Mouse (Mus musculus) CH12.LX (cell line): ENCODE measurements around the gene Coq6. TPM values are rescaled to one million over a fixed set of nuclear protein-coding genes. Genes with fewer than 3 reads are reported as not detected.

ENCODE experiments used
- DNase-seq: peaks from one replicate; pipeline ENCODE4 v3.0.0-alpha.2; 2013; ENCODE audit errors: extremely low read depth
- H3K27ac ChIP-seq: 2 replicates; pipeline ENCODE4 v1.5.1; 2012; ENCODE audit warnings: low read depth, mild to moderate bottlenecking, control low read depth, moderate library complexity; ENCODE audit not compliant: insufficient read depth
- H3K27me3 ChIP-seq: replicated peaks from 2 replicates; pipeline ENCODE3; 2012; ENCODE audit warnings: inconsistent platforms
- H3K36me3 ChIP-seq, 2 experiments: replicated peaks in 1 of 2; 2 replicates each; pipeline versions ENCODE3 to v1.6.1; 2012; ENCODE audit warnings: inconsistent platforms in 1 of 2, low read length in 1 of 2, mild to moderate bottlenecking in 1 of 2, mixed read lengths in 1 of 2, moderate library complexity in 1 of 2; ENCODE audit not compliant: control insufficient read depth in 1 of 2, insufficient read depth in 1 of 2
- H3K4me1 ChIP-seq, 2 experiments: 2 replicates each; pipeline ENCODE4 v1.6.1; 2012; ENCODE audit warnings: inconsistent platforms in 1 of 2, moderate library complexity in 1 of 2; ENCODE audit not compliant: insufficient read depth in 2 of 2, control insufficient read depth in 1 of 2
- H3K4me2 ChIP-seq: 2 replicates; pipeline ENCODE4 v1.6.1; 2012; ENCODE audit warnings: low read depth, mild to moderate bottlenecking, control low read depth; ENCODE audit not compliant: poor library complexity, insufficient read depth, severe bottlenecking
- H3K4me3 ChIP-seq, 3 experiments: fragments of 150-350 bp in 1 of 3; sonication (generic) in 1 of 3; replicated peaks in 1 of 3; 2 replicates each; pipeline versions ENCODE3 to v1.5.1; 2011 to 2012; ENCODE audit warnings: low read depth in 2 of 3, low read length in 2 of 3, mild to moderate bottlenecking in 2 of 3, moderate library complexity in 2 of 3, control low read depth in 1 of 3, improper control_type of control experiment in 1 of 3, inconsistent platforms in 1 of 3, mixed read lengths in 1 of 3; ENCODE audit not compliant: poor library complexity in 1 of 3
- H3K79me2 ChIP-seq: replicated peaks from 2 replicates; pipeline ENCODE4 v1.6.1; 2012; ENCODE audit warnings: mild to moderate bottlenecking, moderate library complexity; ENCODE audit not compliant: control insufficient read depth, poor library complexity, insufficient read depth, severe bottlenecking; ENCODE audit errors: extremely low read depth
- H3K9ac ChIP-seq: 2 replicates; pipeline ENCODE4 v1.6.1; 2012; ENCODE audit warnings: low read depth, mild to moderate bottlenecking, control low read depth, moderate library complexity; ENCODE audit not compliant: insufficient read depth
- H3K9me3 ChIP-seq: replicated peaks from 2 replicates; pipeline ENCODE3; 2012; ENCODE audit warnings: low read length, inconsistent platforms, mixed read lengths
- CHD2 ChIP-seq: IDR thresholded peaks from 2 replicates; pipeline ENCODE4 v1.6.1; 2011; ENCODE audit warnings: low read length, improper control_type of control experiment
- CTCF ChIP-seq, 2 experiments: IDR thresholded peaks in 1 of 2; conservative IDR thresholded peaks in 1 of 2; 2 replicates each; pipeline ENCODE4 v1.5.1; 2011 to 2012; ENCODE audit warnings: low read depth in 2 of 2, low read length in 2 of 2, improper control_type of control experiment in 1 of 2, inconsistent platforms in 1 of 2, mild to moderate bottlenecking in 1 of 2, moderate library complexity in 1 of 2
- GABPA ChIP-seq: IDR thresholded peaks from 2 replicates; pipeline ENCODE4 v1.6.1; 2012; ENCODE audit warnings: low read depth, low read length, improper control_type of control experiment, inconsistent platforms; ENCODE audit not compliant: insufficient replicate concordance
- JUN ChIP-seq: IDR thresholded peaks from 2 replicates; pipeline ENCODE4 v1.6.1; 2011; ENCODE audit warnings: low read depth, mild to moderate bottlenecking, low read length, improper control_type of control experiment, moderate library complexity; ENCODE audit not compliant: insufficient read depth
- JUND ChIP-seq: conservative IDR thresholded peaks from 2 replicates; pipeline ENCODE4 v1.6.1; 2011; ENCODE audit warnings: low read depth, low read length, improper control_type of control experiment
- KAT2A ChIP-seq: IDR thresholded peaks from 2 replicates; pipeline ENCODE4 v1.6.1; 2012; ENCODE audit warnings: low read length, improper control_type of control experiment, inconsistent platforms; ENCODE audit not compliant: insufficient replicate concordance
- MAFK ChIP-seq: IDR thresholded peaks from 2 replicates; pipeline ENCODE4 v1.6.1; 2011; ENCODE audit warnings: low read length, improper control_type of control experiment; ENCODE audit not compliant: insufficient replicate concordance
- MEF2A ChIP-seq: IDR thresholded peaks from 2 replicates; pipeline ENCODE4 v1.6.1; 2014; ENCODE audit warnings: low read depth, mild to moderate bottlenecking, inconsistent platforms, low read length, improper control_type of control experiment, borderline replicate concordance
- MXI1 ChIP-seq: IDR thresholded peaks from 2 replicates; pipeline ENCODE4 v1.6.1; 2011; ENCODE audit warnings: mild to moderate bottlenecking, low read depth, low read length, improper control_type of control experiment
- NRF1 ChIP-seq: IDR thresholded peaks from 2 replicates; pipeline ENCODE4 v1.6.1; 2014; ENCODE audit warnings: low read depth, mild to moderate bottlenecking, inconsistent platforms, low read length, improper control_type of control experiment, moderate library complexity
- PAX5 ChIP-seq: IDR thresholded peaks from 2 replicates; pipeline ENCODE4 v1.6.1; 2012; ENCODE audit warnings: low read length, inconsistent platforms, mixed read lengths
- POLR2A ChIP-seq: IDR thresholded peaks from 2 replicates; pipeline ENCODE4 v1.6.1; 2011; ENCODE audit warnings: low read depth, mild to moderate bottlenecking, improper control_type of control experiment, low read length
- RAD21 ChIP-seq: IDR thresholded peaks from 2 replicates; pipeline ENCODE4 v1.6.1; 2011; ENCODE audit warnings: low read depth, mild to moderate bottlenecking, low read length, improper control_type of control experiment, moderate library complexity
- RCOR1 ChIP-seq: conservative IDR thresholded peaks from 2 replicates; pipeline ENCODE4 v1.6.1; 2012; ENCODE audit warnings: low read depth, mild to moderate bottlenecking, inconsistent platforms, low read length, improper control_type of control experiment
- SIN3A ChIP-seq: IDR thresholded peaks from 2 replicates; pipeline ENCODE4 v1.6.1; 2012; ENCODE audit warnings: low read length, improper control_type of control experiment, inconsistent platforms
- UBTF ChIP-seq: IDR thresholded peaks from 2 replicates; pipeline ENCODE4 v1.6.1; 2012; ENCODE audit warnings: low read depth, mild to moderate bottlenecking, inconsistent platforms, low read length, improper control_type of control experiment, moderate library complexity
- USF1 ChIP-seq: IDR thresholded peaks from 2 replicates; pipeline ENCODE4 v1.6.1; 2014; ENCODE audit warnings: low read depth, mild to moderate bottlenecking, inconsistent platforms, low read length, improper control_type of control experiment
- ZC3H11A ChIP-seq: IDR thresholded peaks from 2 replicates; pipeline ENCODE4 v1.6.1; 2012; ENCODE audit warnings: low read depth, mild to moderate bottlenecking, inconsistent platforms, low read length, improper control_type of control experiment
- ZMIZ1 ChIP-seq: IDR thresholded peaks from 2 replicates; pipeline ENCODE4 v1.6.1; 2012; ENCODE audit warnings: low read depth, mild to moderate bottlenecking, inconsistent platforms, low read length, improper control_type of control experiment
- ZNF384 ChIP-seq: IDR thresholded peaks from 2 replicates; pipeline ENCODE4 v1.6.1; 2012; ENCODE audit warnings: low read depth, low read length, improper control_type of control experiment, inconsistent platforms
- dilution Hi-C: fragments of 300-500 bp; cut with MboI; formaldehyde crosslinking; loops from 2 replicates; pipeline ENCODE4 v1.14.3; 2020; ENCODE audit warnings: low sequenced_read_pairs; ENCODE audit not compliant: extremely low pct_unique_long_range_greater_than_20kb, extremely low pct_ligation_motif_present
- in situ Hi-C: fragments of 300-500 bp; cut with MboI; formaldehyde crosslinking; loops from 3 replicates; pipeline ENCODE4 v1.14.3; 2019; ENCODE audit warnings: low sequenced_read_pairs, low pct_ligation_motif_present, low pct_unique_long_range_greater_than_20kb, mixed read lengths
- polyA plus RNA-seq: library from polyadenylated mRNA; unstranded; fragments of >175 nt; gene quantifications from 2 replicates; pipeline ENCODE4 v1.2.1, GENCODE M21; 2012; ENCODE audit warnings: low read depth; ENCODE audit not compliant: insufficient read length
- total RNA-seq, 2 experiments: library from RNA; depleted of rRNA; stranded (reverse); fragments of 300-350 nt in 1 of 2; fragments of >200 nt in 1 of 2; gene quantifications; 2 replicates each; pipeline ENCODE4 v1.2.3; 2012 to 2014

Coq6 gene
- total and polyA plus RNA-seq, 3 experiments: 23.6 to 37.8 (median 31.9) TPM

DNA sequence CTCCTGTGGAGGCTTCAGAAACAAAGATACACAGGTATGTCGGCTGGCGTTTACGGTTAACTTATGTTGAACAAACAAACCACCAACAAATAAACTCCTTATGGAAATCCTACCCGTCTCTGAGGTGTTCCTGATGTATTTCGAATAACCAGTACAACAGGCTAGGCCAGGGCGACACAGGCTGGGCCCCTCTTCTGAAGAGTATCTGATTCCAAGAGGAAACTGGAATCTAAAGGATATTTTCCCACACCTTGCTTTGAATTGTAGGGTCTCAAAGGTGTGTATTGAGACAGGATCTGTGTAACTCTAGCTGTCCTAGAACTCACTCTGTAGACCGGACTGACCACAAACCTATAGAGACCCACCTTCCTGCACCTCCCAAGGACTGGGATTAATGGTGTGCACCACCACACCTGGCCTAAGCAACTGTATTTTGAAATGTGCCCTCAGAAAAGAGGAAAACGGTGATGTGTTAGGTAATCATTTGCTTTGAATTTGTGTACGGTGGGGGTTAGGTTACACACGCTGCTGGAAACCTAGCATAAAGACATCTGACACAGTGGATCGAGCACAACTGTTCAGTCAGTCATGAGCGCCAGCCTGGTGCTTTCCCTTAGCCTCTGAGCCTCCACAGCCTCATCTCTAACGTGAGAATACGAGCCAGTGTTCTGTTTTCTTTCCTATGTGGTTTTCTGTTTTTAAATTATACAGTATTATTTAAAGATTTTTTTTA, 35.7 kb downstream of the Coq6 start:
- Histone ChIP-seq H3K27me3 (no peaks in the 10 kb centered on the region), H3K4me2 (no peak overlapping the region)
- in situ Hi-C loops: no loop called here
- TF ChIP-seq UBTF (no peak), JUN (no peak), RAD21 (no peak), ZC3H11A (no peak), JUND (no peak), SIN3A (no peak), NRF1 (no peak), MXI1 (no peak), MEF2A (no peak), ZMIZ1 (no peak), CTCF (conservative IDR thresholded peaks at IDR 0.05 in 1 of 2, IDR thresholded peaks at IDR 0.05 in 1 of 2; ENCODE audit: low read depth in 2 of 2, low read length in 2 of 2) (no peak), PAX5 (no peak)
- TF ChIP-seq, all 38 proteins: peak for 0
- no peaks in the 10 kb centered on the region for H3K79me2 ChIP-seq
- H3K36me3 ChIP-seq: no peaks in the 10 kb centered on the region
- no peaks in the 10 kb centered on the region for H3K9me3 ChIP-seq
- dilution Hi-C loops: no loop called here
- H3K4me3 ChIP-seq: no peak overlapping the region
- peaks cover 0 to 7% of the 10 kb centered on the region in 2 experiments; a peak in 2 of 4 replicates for H3K4me1 ChIP-seq
- no peak overlapping the region for H3K27ac ChIP-seq
- DNase-seq: peak; percentile 12
- H3K9ac ChIP-seq: no peak overlapping the region

DNA sequence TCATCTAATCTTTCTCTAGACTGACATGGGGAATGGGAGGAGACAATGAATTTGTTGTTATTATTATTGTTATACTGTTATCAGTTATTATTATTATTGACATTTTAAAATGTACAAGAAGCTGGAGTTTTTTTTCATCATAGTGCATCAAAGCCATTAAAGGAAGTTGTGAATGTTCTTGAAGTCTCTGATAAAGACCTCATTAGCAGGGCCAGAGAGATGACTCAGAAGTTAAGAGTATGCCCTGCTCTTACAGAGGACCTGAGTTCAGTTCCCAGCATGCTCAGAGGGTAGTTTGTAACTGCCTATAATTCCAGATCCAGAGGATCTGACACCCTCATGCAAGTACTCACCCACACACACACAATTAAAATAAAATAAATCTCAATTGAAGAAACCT, 36.2 kb downstream of the Coq6 start:
- Histone ChIP-seq H3K79me2 (no peaks in the 10 kb centered on the region), H3K36me3 (no peaks in the 10 kb centered on the region), H3K27me3 (no peaks in the 10 kb centered on the region), H3K4me1 (peaks cover 0 to 7% of the 10 kb centered on the region in 2 experiments; a peak in 2 of 4 replicates), H3K9me3 (no peaks in the 10 kb centered on the region), H3K4me2 (no peak overlapping the region), H3K4me3 (no peak overlapping the region), H3K27ac (no peak overlapping the region), H3K9ac (no peak overlapping the region)
- TF ChIP-seq JUN: no peak
- no peak for TF ChIP-seq MAFK
- TF ChIP-seq JUND: no peak
- TF ChIP-seq SIN3A: no peak
- no peak for TF ChIP-seq ZMIZ1
- no peak for TF ChIP-seq KAT2A
- no peak for TF ChIP-seq USF1
- no peak for TF ChIP-seq ZNF384
- TF ChIP-seq RCOR1: no peak
- no peak for TF ChIP-seq NRF1
- no peak for TF ChIP-seq POLR2A
- TF ChIP-seq GABPA: no peak
- TF ChIP-seq CHD2: no peak
- no peak for DNase-seq
- in situ Hi-C loops (no loop called here), dilution Hi-C loops (no loop called here)
